In genomic region chr4:48042786-48043701, GRCm38 (mm10) we compare ENCODE assay signal across 8 mouse cellular contexts. TPM values are rescaled to one million over a fixed set of nuclear protein-coding genes. Genes with fewer than 3 reads are reported as not detected.
DNase-seq lines count a peak whose midpoint lies in the region; ATAC-seq and TF ChIP-seq lines count a peak whose summit lies in the region.

No protein-coding gene starts in this region.

- peak overlapping the region; percentile 58 for H3K4me3 ChIP-seq in ES-Bruce4 (ENCODE audit: low read depth, low read length)
- H3K4me3 ChIP-seq in forebrain, embryonic 14.5 days (ENCODE audit: low read depth, low read length) = peak overlapping the region; percentile 68
- H3K4me3 ChIP-seq in lung, adult 2 months (replicated peaks; ENCODE audit: extremely low read depth, low read depth, low read length) = peak overlapping the region; percentile 95

- peaks cover 25% of the 10 kb centered on the region for H3K27me3 ChIP-seq in ES-Bruce4 (ENCODE audit: control insufficient read depth, insufficient read depth, low read length, poor library complexity, severe bottlenecking)
- H3K27me3 ChIP-seq in forebrain, embryonic 14.5 days (replicated peaks; ENCODE audit: control insufficient read depth, insufficient read depth, low read length) = peaks cover 11% of the 10 kb centered on the region

- peak; percentile 97 for DNase-seq in forebrain, embryonic 14.5 days (ENCODE audit: low spot score)
- peak; percentile 95 to 96 for DNase-seq in heart, postnatal 14 days
- DNase-seq in layer of hippocampus, adult 18-20 months (ENCODE audit: low spot score in 2 of 2) = peak; percentile 94 to 98
- peak; percentile 91 for DNase-seq in lung, adult 2 months
- DNase-seq in thymus, adult 18-20 months = peak; percentile 82 to 89

- no peak for TF ChIP-seq EP300 in ES-Bruce4 (IDR thresholded peaks at IDR 0.05; ENCODE audit: insufficient read depth, low read depth, low read length)

- no peak overlapping the region for H3K27ac ChIP-seq in ES-Bruce4 (ENCODE audit: insufficient read depth, low read length)
- peak overlapping the region; percentile 98 for H3K27ac ChIP-seq in forebrain, embryonic 14.5 days (ENCODE audit: low read depth, low read length)

- intact Hi-C loops in heart, postnatal 14 days (cut with DNase I) = loop anchor here (5.0 to 10.0 kb wide), 4 partner anchors 96 to 988 kb away; partner anchors contain the start of gene Anks6

- no peaks in the 10 kb centered on the region for H3K4me1 ChIP-seq in ES-Bruce4 (ENCODE audit: control insufficient read depth, insufficient read depth, low read length)
- peaks cover 23% of the 10 kb centered on the region for H3K4me1 ChIP-seq in forebrain, embryonic 14.5 days (ENCODE audit: control insufficient read depth, insufficient read depth, low read length)
- H3K4me1 ChIP-seq in lung, adult 2 months (ENCODE audit: control insufficient read depth, insufficient read depth, low read length) = peaks cover 6% of the 10 kb centered on the region; the same call in 1 of the 2 replicates

- H3K4me2 ChIP-seq in forebrain, embryonic 14.5 days (ENCODE audit: low read length) = peak overlapping the region; percentile 99

- no peaks in the 10 kb centered on the region for H3K36me3 ChIP-seq in ES-Bruce4 (ENCODE audit: control insufficient read depth, insufficient read depth, low read length, poor library complexity, severe bottlenecking)
- no peaks in the 10 kb centered on the region for H3K36me3 ChIP-seq in forebrain, embryonic 14.5 days (ENCODE audit: control insufficient read depth, insufficient read depth, low read length)

- peak; percentile 76 for ATAC-seq in cerebellum, adult (ENCODE audit: insufficient number of reproducible peaks, low FRiP score, low TSS enrichment)
- peak; percentile 81 for ATAC-seq in forebrain, embryonic 14.5 days
- ATAC-seq in neutrophil, adult 5-6 weeks (ENCODE audit: extremely low read depth, insufficient number of reproducible peaks, low FRiP score, poor library complexity, severe bottlenecking) = peak; percentile 48

- under 1% methylated on average over 85 of the region's 105 CpGs for WGBS in forebrain, embryonic 14.5 days
- under 1% methylated on average over 89 of the region's 105 CpGs for WGBS in lung, adult 2 months

- TF ChIP-seq POLR2A in ES-Bruce4 (IDR thresholded peaks at IDR 0.05; ENCODE audit: insufficient read depth, low read length) = no peak
- peak; percentile 68 for TF ChIP-seq POLR2A in lung, adult 2 months (IDR thresholded peaks at IDR 0.05; ENCODE audit: borderline replicate concordance, extremely low read depth, low read depth, low read length)

- TF ChIP-seq CTCF in ES-Bruce4 (IDR thresholded peaks at IDR 0.05; ENCODE audit: low read depth, low read length) = no peak
- no peak for TF ChIP-seq CTCF in lung, adult 2 months (IDR thresholded peaks at IDR 0.05; ENCODE audit: insufficient read depth, low read length)

- no peaks in the 10 kb centered on the region for H3K9me3 ChIP-seq in ES-Bruce4 (replicated peaks; ENCODE audit: control insufficient read depth, insufficient read depth, low read length, poor library complexity, severe bottlenecking)
- no peaks in the 10 kb centered on the region for H3K9me3 ChIP-seq in forebrain, embryonic 14.5 days (replicated peaks; ENCODE audit: control insufficient read depth, low read length)

- H3K9ac ChIP-seq in ES-Bruce4 (ENCODE audit: low read depth, poor library complexity, severe bottlenecking) = peak overlapping the region; percentile 76
- peak overlapping the region; percentile 88 for H3K9ac ChIP-seq in forebrain, embryonic 14.5 days (ENCODE audit: low read length)

RNA-seq across cellular contexts. Expression of gene Nr4a3, which starts 1.9 kb away (rescaled TPM):
- polyA plus RNA-seq in ES-Bruce4 (2011; ENCODE audit: insufficient read depth, insufficient read length, low read depth, missing spikeins) = 0.33 TPM in 1 of 2 replicates, not detected in the other
- 3.7 and 5.4 TPM in 2 replicates for polyA plus RNA-seq in forebrain, embryonic 14.5 days (2014; fragmentation: Nextera tagmentation; extraction: Ambion mirVana)
- total RNA-seq in heart, postnatal 14 days (2021) = 10 to 100 TPM in 1 of 2 experiments, 1 to 10 TPM in 1; 4.0 to 12.0 TPM
- 10 to 100 TPM; 61.0 to 87.4 TPM for total RNA-seq in layer of hippocampus, adult 18-20 months (2021)
- 2.4 and 10.3 TPM in 2 replicates for polyA plus RNA-seq in lung, adult 2 months (2012; rRNA removed)
- 2.2 and 3.4 TPM in 2 replicates for total RNA-seq in neutrophil, adult 5-6 weeks (2017)

Comparison
In these comparisons a context has a peak if more than half of its experiments do, and no peak if none do; other contexts are left out.
1. RNA of gene Nr4a3, which starts 1.9 kb away (total RNA-seq): 61.0 to 87.4 TPM in layer of hippocampus, adult 18-20 months; 4.0 to 12.0 TPM in heart, postnatal 14 days and 2.2 to 3.4 TPM in neutrophil, adult 5-6 weeks; every median in the first group is over 4 times any median in the second.
2. Peak in every context shown above with its lines, with median percentiles within 50 percentile points of each other: H3K4me3 ChIP-seq, ATAC-seq and DNase-seq.